9 mouse cellular contexts compared by ENCODE assay signal in the genomic region with DNA sequence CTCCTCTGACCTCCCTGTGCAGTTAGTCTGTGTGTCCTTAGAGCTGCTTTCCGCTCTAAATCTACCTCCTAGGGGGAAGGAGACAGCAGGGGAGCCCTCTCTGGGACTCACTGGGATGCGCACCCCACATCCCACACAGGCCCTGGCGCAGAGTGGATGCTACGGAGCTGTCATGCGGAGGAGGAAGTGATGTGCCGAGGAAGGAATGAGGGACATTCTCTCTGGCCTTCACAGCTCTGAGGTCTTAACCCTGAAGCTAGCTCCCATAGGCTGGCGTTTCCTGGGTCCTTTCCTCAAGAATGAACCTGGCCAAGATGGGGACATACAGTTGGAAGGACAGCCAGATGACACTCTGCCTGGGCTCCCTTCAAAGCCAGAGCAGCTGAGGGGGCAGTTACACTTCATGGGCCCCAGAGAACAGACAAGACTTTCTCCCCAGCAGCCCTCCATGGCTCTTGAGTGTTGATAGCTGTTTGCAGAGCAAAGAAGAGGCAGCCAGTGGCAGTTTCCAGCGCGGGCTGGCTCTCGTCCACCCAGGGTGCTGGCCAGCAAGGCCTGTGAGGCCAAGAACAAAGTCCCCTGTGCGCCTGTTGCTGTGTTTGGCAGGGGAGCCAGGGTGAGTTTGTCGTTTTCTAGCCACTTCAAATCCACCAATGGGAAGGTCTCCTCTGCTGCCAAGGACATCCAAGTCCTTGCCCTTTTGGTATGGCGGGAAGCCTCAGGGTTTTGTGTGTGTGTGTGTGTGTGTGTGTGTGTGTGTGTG. TPM values are rescaled to one million over a fixed set of nuclear protein-coding genes. Genes with fewer than 3 reads are reported as not detected.
DNase-seq lines count a peak whose midpoint lies in the region; ATAC-seq lines count a peak whose summit lies in the region.
"Had no signal": no experiment of that assay in that cellular context is flagged by ENCODE, and none has a peak within 500 bp of the region (broad histone marks: within the 10 kb centered on the region; RNA-seq: fewer than 3 reads in every experiment).

No protein-coding gene starts in this region.

- peak; percentile 85 to 92 for DNase-seq in adrenal gland, adult (ENCODE audit: inconsistent age in 2 of 2, low spot score in 1 of 2)
- DNase-seq in gastrocnemius, adult 8-10 months (ENCODE audit: low spot score in 2 of 2), result peak; percentile 50 to 72
- DNase-seq in embryo, embryonic 10 days (ENCODE audit: low spot score), result no peak
- no peak for DNase-seq in c-Kit-positive CD71-positive TER-119-positive erythroid progenitor cells, embryonic 14.5 days (ENCODE audit: low spot score)

- H3K36me3 ChIP-seq in hindbrain, embryonic 12.5 days, result no peaks in the 10 kb centered on the region
- H3K36me3 ChIP-seq in hindbrain, embryonic 13.5 days, result no peaks in the 10 kb centered on the region
- no peaks in the 10 kb centered on the region for H3K36me3 ChIP-seq in intestine, embryonic 16.5 days (ENCODE audit: control insufficient read depth, insufficient read depth, low read length)
- no peaks in the 10 kb centered on the region for H3K36me3 ChIP-seq in lung, embryonic 16.5 days (ENCODE audit: control insufficient read depth, insufficient read depth, low read length)
- H3K36me3 ChIP-seq: limb, embryonic 13.5 days had no signal

- no peak overlapping the region for H3K4me3 ChIP-seq in hindbrain, embryonic 12.5 days
- H3K4me3 ChIP-seq in hindbrain, embryonic 13.5 days, result no peak overlapping the region
- H3K4me3 ChIP-seq in intestine, embryonic 16.5 days (ENCODE audit: low read length), result no peak overlapping the region
- H3K4me3 ChIP-seq in lung, embryonic 16.5 days (ENCODE audit: low read length), result no peak overlapping the region
- H3K4me3 ChIP-seq: limb, embryonic 13.5 days had no signal

- no peak for ATAC-seq in hindbrain, embryonic 12.5 days (ENCODE audit: low FRiP score)
- no peak for ATAC-seq in hindbrain, embryonic 13.5 days (ENCODE audit: low FRiP score)
- no peak for ATAC-seq in intestine, embryonic 16.5 days
- ATAC-seq in lung, embryonic 16.5 days (ENCODE audit: low read depth), result peak; percentile 65

- H3K9me3 ChIP-seq in hindbrain, embryonic 12.5 days (replicated peaks), result no peaks in the 10 kb centered on the region
- no peaks in the 10 kb centered on the region for H3K9me3 ChIP-seq in hindbrain, embryonic 13.5 days
- H3K9me3 ChIP-seq in intestine, embryonic 16.5 days (ENCODE audit: control insufficient read depth, low read length), result no peaks in the 10 kb centered on the region; the same call in 1 of the 2 replicates
- H3K9me3 ChIP-seq in lung, embryonic 16.5 days (ENCODE audit: control insufficient read depth, low read length), result no peaks in the 10 kb centered on the region
- H3K9me3 ChIP-seq: limb, embryonic 13.5 days had no signal

- 72% methylated on average over 13 of the region's 13 CpGs for WGBS in hindbrain, embryonic 12.5 days
- 73% methylated on average over 13 of the region's 13 CpGs for WGBS in hindbrain, embryonic 13.5 days
- 68% methylated on average over 13 of the region's 13 CpGs for WGBS in intestine, embryonic 16.5 days
- WGBS in lung, embryonic 16.5 days, result 35% methylated on average over 13 of the region's 13 CpGs

- H3K27me3 ChIP-seq in hindbrain, embryonic 12.5 days, result 0 out of 2 replicates have a peak, but pooled peaks cover 3% of the 10 kb centered on the region
- H3K27me3 ChIP-seq in hindbrain, embryonic 13.5 days, result peaks cover 8% of the 10 kb centered on the region; the same call in 1 of the 2 replicates
- no peaks in the 10 kb centered on the region for H3K27me3 ChIP-seq in intestine, embryonic 16.5 days (replicated peaks; ENCODE audit: control insufficient read depth, insufficient read depth, low read length)
- H3K27me3 ChIP-seq in lung, embryonic 16.5 days (ENCODE audit: control insufficient read depth, insufficient read depth, low read depth, low read length), result no peaks in the 10 kb centered on the region

- peaks cover 7% of the 10 kb centered on the region; the same call in 1 of the 2 replicates for H3K4me1 ChIP-seq in hindbrain, embryonic 12.5 days
- H3K4me1 ChIP-seq in hindbrain, embryonic 13.5 days (replicated peaks), result peaks cover 14% of the 10 kb centered on the region; the same call in 1 of the 2 replicates
- H3K4me1 ChIP-seq in intestine, embryonic 16.5 days (ENCODE audit: control insufficient read depth, insufficient read depth, low read length), result peaks cover 50% of the 10 kb centered on the region
- H3K4me1 ChIP-seq in lung, embryonic 16.5 days (replicated peaks; ENCODE audit: control insufficient read depth, insufficient read depth, low read length), result peaks cover 44% of the 10 kb centered on the region
- H3K4me1 ChIP-seq: limb, embryonic 13.5 days had no signal

- H3K27ac ChIP-seq in hindbrain, embryonic 12.5 days, result no peak overlapping the region
- H3K27ac ChIP-seq in hindbrain, embryonic 13.5 days, result no peak overlapping the region
- peak overlapping the region; percentile 32 for H3K27ac ChIP-seq in intestine, embryonic 16.5 days (ENCODE audit: low read length)
- peak overlapping the region; percentile 92 for H3K27ac ChIP-seq in lung, embryonic 16.5 days (ENCODE audit: low read length)
- H3K27ac ChIP-seq: limb, embryonic 13.5 days had no signal

- H3K9ac ChIP-seq in hindbrain, embryonic 12.5 days, result 0 out of 2 replicates have a peak overlapping the region, but pooled peaks have one; percentile 27
- H3K9ac ChIP-seq in hindbrain, embryonic 13.5 days, result no peak overlapping the region; the same call in 1 of the 2 replicates
- H3K9ac ChIP-seq in intestine, embryonic 16.5 days (ENCODE audit: low read depth, low read length), result no peak overlapping the region; the same call in 1 of the 2 replicates
- H3K9ac ChIP-seq in lung, embryonic 16.5 days (ENCODE audit: low read length), result peak overlapping the region; percentile 30
- H3K9ac ChIP-seq: limb, embryonic 13.5 days had no signal

- H3K4me2 ChIP-seq in hindbrain, embryonic 12.5 days (replicated peaks), result no peak overlapping the region
- no peak overlapping the region for H3K4me2 ChIP-seq in hindbrain, embryonic 13.5 days
- no peak overlapping the region for H3K4me2 ChIP-seq in intestine, embryonic 16.5 days (ENCODE audit: low read depth, low read length)
- H3K4me2 ChIP-seq in lung, embryonic 16.5 days (ENCODE audit: low read depth, low read length), result peak overlapping the region; percentile 17; the same call in 1 of the 2 replicates
- H3K4me2 ChIP-seq: limb, embryonic 13.5 days had no signal

RNA-seq across cellular contexts. Expression of gene Neurl1b, which starts 10.5 kb away (rescaled TPM):
- polyA plus RNA-seq in hindbrain, embryonic 12.5 days (2016; fragmentation: Nextera tagmentation; extraction: Ambion mirVana), result 0.40 and 0.59 TPM in 2 replicates
- 0.78 and 1.0 TPM in 2 replicates for polyA plus RNA-seq in hindbrain, embryonic 13.5 days (2015; fragmentation: Nextera tagmentation; extraction: Ambion mirVana)
- total RNA-seq in gastrocnemius, adult 8-10 months (2022), result 1 to 10 TPM; 1.9 to 3.5 (median 2.5) TPM
- polyA plus RNA-seq in intestine, embryonic 16.5 days (2015; fragmentation: Nextera tagmentation; extraction: Ambion mirVana), result 1.5 and 1.6 TPM in 2 replicates
- 1.8 and 2.3 TPM in 2 replicates for polyA plus RNA-seq in lung, embryonic 16.5 days (2015; fragmentation: Nextera tagmentation; extraction: Ambion mirVana)

Comparison
In these comparisons a context has a peak if more than half of its experiments do, and no peak if none do; other contexts are left out.
1. H3K9ac ChIP-seq: peak in hindbrain, embryonic 12.5 days (single experiment) and lung, embryonic 16.5 days (single experiment); none in hindbrain, embryonic 13.5 days (single experiment) and intestine, embryonic 16.5 days (single experiment).
2. H3K27ac ChIP-seq: peak in intestine, embryonic 16.5 days (single experiment) and lung, embryonic 16.5 days (single experiment); none in hindbrain, embryonic 12.5 days (single experiment) and hindbrain, embryonic 13.5 days (single experiment).
3. DNase-seq: peak in adrenal gland, adult (2 of 2) and gastrocnemius, adult 8-10 months (2 of 2); none in embryo, embryonic 10 days (single experiment) and c-Kit-positive CD71-positive TER-119-positive erythroid progenitor cells, embryonic 14.5 days (single experiment).